In genomic region chr6:53794323-53794971, GRCm38 (mm10) we compare ENCODE assay signal across 8 mouse cellular contexts. TPM values are rescaled to one million over a fixed set of nuclear protein-coding genes. Genes with fewer than 3 reads are reported as not detected.
DNase-seq lines count a peak whose midpoint lies in the region; ATAC-seq and TF ChIP-seq lines count a peak whose summit lies in the region.

No protein-coding gene starts in this region.

- H3K4me1 ChIP-seq in forebrain, embryonic 11.5 days (replicated peaks; ENCODE audit: control insufficient read depth, insufficient read depth, low read length): no peaks in the 10 kb centered on the region; the same call in 1 of the 2 replicates
- no peaks in the 10 kb centered on the region; a peak in 1 of 4 replicates for H3K4me1 ChIP-seq in heart, embryonic 14.5 days (ENCODE audit: control insufficient read depth in 2 of 2, insufficient read depth in 2 of 2, low read length in 2 of 2)
- H3K4me1 ChIP-seq in liver, adult 2 months (ENCODE audit: control insufficient read depth, insufficient read depth, low read length): no peaks in the 10 kb centered on the region
- H3K4me1 ChIP-seq in neural tube, embryonic 14.5 days (ENCODE audit: control insufficient read depth, insufficient read depth, low read length): no peaks in the 10 kb centered on the region

- peak; percentile 91 for TF ChIP-seq CTCF in brain, embryonic 14.5 days (IDR thresholded peaks at IDR 0.05; ENCODE audit: borderline replicate concordance, extremely low read depth, insufficient read depth, insufficient read length)
- TF ChIP-seq CTCF in liver, adult 2 months (IDR thresholded peaks at IDR 0.05; ENCODE audit: low read depth, low read length): peak; percentile 93

- no peak for ATAC-seq in forebrain, embryonic 11.5 days (replicated peaks; ENCODE audit: low FRiP score)
- no peak for ATAC-seq in heart, embryonic 14.5 days (ENCODE audit: insufficient number of reproducible peaks, insufficient read depth, low FRiP score, low read depth)
- ATAC-seq in neural tube, embryonic 14.5 days (ENCODE audit: low read depth): peak; percentile 86

- no peak for TF ChIP-seq POLR2A in brain, embryonic 14.5 days (IDR thresholded peaks at IDR 0.05; ENCODE audit: borderline replicate concordance, extremely low read depth, insufficient read depth, insufficient read length, poor library complexity, severe bottlenecking)
- TF ChIP-seq POLR2A in liver, adult 2 months (IDR thresholded peaks at IDR 0.05; ENCODE audit: extremely low read depth, insufficient read depth, low read length): no peak

- H3K4me2 ChIP-seq in forebrain, embryonic 11.5 days (ENCODE audit: low read depth, low read length, severe bottlenecking): no peak overlapping the region
- H3K4me2 ChIP-seq in heart, embryonic 14.5 days (ENCODE audit: low read length): peak overlapping the region; percentile 37
- H3K4me2 ChIP-seq in neural tube, embryonic 14.5 days (ENCODE audit: low read depth, low read length): no peak overlapping the region

- H3K9me3 ChIP-seq in forebrain, embryonic 11.5 days (ENCODE audit: control insufficient read depth, low read length): no peaks in the 10 kb centered on the region
- no peaks in the 10 kb centered on the region for H3K9me3 ChIP-seq in heart, embryonic 14.5 days (ENCODE audit: control insufficient read depth, low read length)
- H3K9me3 ChIP-seq in neural tube, embryonic 14.5 days (ENCODE audit: control insufficient read depth, low read length): no peaks in the 10 kb centered on the region

- no peak overlapping the region for H3K4me3 ChIP-seq in forebrain, embryonic 11.5 days (ENCODE audit: low read depth, low read length)
- no peak overlapping the region for H3K4me3 ChIP-seq in heart, embryonic 14.5 days (ENCODE audit: control insufficient read depth in 1 of 2, insufficient read depth in 1 of 2, low read depth in 1 of 2, low read length in 2 of 2)
- H3K4me3 ChIP-seq in liver, adult 2 months (ENCODE audit: insufficient read depth, low read depth, low read length): no peak overlapping the region
- no peak overlapping the region for H3K4me3 ChIP-seq in neural tube, embryonic 14.5 days (ENCODE audit: low read depth, low read length)

- DNase-seq in ES-CJ7 (ENCODE audit: low read depth, low spot score): peak; percentile 84
- peak; percentile 91 for DNase-seq in brain, embryonic 14.5 days (ENCODE audit: low read depth)
- peak; percentile 84 for DNase-seq in forebrain, embryonic 11.5 days (ENCODE audit: low spot score)
- peak; percentile 88 for DNase-seq in kidney, postnatal 14 days
- peak; percentile 38 for DNase-seq in liver, adult 2 months (ENCODE audit: extremely low read depth, low read depth, low spot score)
- DNase-seq in urinary bladder, postnatal 36 days (ENCODE audit: low spot score in 2 of 2): peak; percentile 76 to 82

- no peaks in the 10 kb centered on the region for H3K27me3 ChIP-seq in forebrain, embryonic 11.5 days (ENCODE audit: control insufficient read depth, insufficient read depth, low read length)
- peaks cover 9% of the 10 kb centered on the region for H3K27me3 ChIP-seq in heart, embryonic 14.5 days (ENCODE audit: control insufficient read depth, insufficient read depth, low read length)
- peaks cover 2% of the 10 kb centered on the region; the same call in 1 of the 2 replicates for H3K27me3 ChIP-seq in liver, adult 2 months (ENCODE audit: control insufficient read depth, insufficient read depth, low read length)
- H3K27me3 ChIP-seq in neural tube, embryonic 14.5 days (ENCODE audit: control insufficient read depth, insufficient read depth, low read length): no peaks in the 10 kb centered on the region

- H3K9ac ChIP-seq in forebrain, embryonic 11.5 days (ENCODE audit: low read length): no peak overlapping the region
- no peak overlapping the region for H3K9ac ChIP-seq in heart, embryonic 14.5 days (ENCODE audit: low read length)
- no peak overlapping the region for H3K9ac ChIP-seq in liver, adult 2 months (ENCODE audit: low read depth, low read length)
- H3K9ac ChIP-seq in neural tube, embryonic 14.5 days (replicated peaks; ENCODE audit: low read depth, low read length): no peak overlapping the region

- H3K79me2 ChIP-seq in liver, adult 2 months (ENCODE audit: control insufficient read depth, insufficient read depth, low read length): no peaks in the 10 kb centered on the region

- H3K36me3 ChIP-seq in forebrain, embryonic 11.5 days (ENCODE audit: control insufficient read depth, insufficient read depth, low read length): no peaks in the 10 kb centered on the region
- H3K36me3 ChIP-seq in heart, embryonic 14.5 days (ENCODE audit: control insufficient read depth, insufficient read depth, low read length): no peaks in the 10 kb centered on the region
- no peaks in the 10 kb centered on the region for H3K36me3 ChIP-seq in liver, adult 2 months (ENCODE audit: control insufficient read depth, insufficient read depth, low read length)
- no peaks in the 10 kb centered on the region for H3K36me3 ChIP-seq in neural tube, embryonic 14.5 days (ENCODE audit: control insufficient read depth, insufficient read depth, low read length)

- H3K27ac ChIP-seq in forebrain, embryonic 11.5 days (ENCODE audit: low read depth, low read length): no peak overlapping the region
- no peak overlapping the region for H3K27ac ChIP-seq in heart, embryonic 14.5 days (replicated peaks in 1 of 2; ENCODE audit: control insufficient read depth in 1 of 2, insufficient read depth in 1 of 2, low read depth in 2 of 2, low read length in 2 of 2)
- H3K27ac ChIP-seq in liver, adult 2 months (replicated peaks; ENCODE audit: insufficient read depth, low read depth, low read length): no peak overlapping the region
- H3K27ac ChIP-seq in neural tube, embryonic 14.5 days (ENCODE audit: low read depth, low read length): no peak overlapping the region

- WGBS in forebrain, embryonic 11.5 days: 13% methylated on average over 17 of the region's 17 CpGs
- 11% methylated on average over 17 of the region's 17 CpGs for WGBS in heart, embryonic 14.5 days
- 18% methylated on average over 17 of the region's 17 CpGs for WGBS in liver, adult 2 months
- 14% methylated on average over 17 of the region's 17 CpGs for WGBS in neural tube, embryonic 14.5 days

RNA-seq across cellular contexts. Expression of gene Tril, which starts 26.2 kb away (rescaled TPM):
- 8.0 and 15.5 TPM in 2 replicates for polyA plus RNA-seq in brain, embryonic 14.5 days (2012; rRNA removed)
- polyA plus RNA-seq in forebrain, embryonic 11.5 days (2014; fragmentation: Nextera tagmentation; extraction: Ambion mirVana): 22.6 and 26.5 TPM in 2 replicates
- 4.5 and 4.8 TPM in 2 replicates for polyA plus RNA-seq in heart, embryonic 14.5 days (2014; fragmentation: Nextera tagmentation; extraction: Ambion mirVana)
- 0.18 and 0.27 TPM in 2 replicates for total RNA-seq in liver, adult 2 months (2014; rRNA removed)
- 0.17 and 0.29 TPM in 2 replicates for polyA plus RNA-seq in liver, adult 2 months (2012; rRNA removed)
- polyA plus RNA-seq in neural tube, embryonic 14.5 days (2014; fragmentation: Nextera tagmentation; extraction: Ambion mirVana): 9.2 and 12.4 TPM in 2 replicates

Comparison
In these comparisons a context has a peak if more than half of its experiments do, and no peak if none do; other contexts are left out.
1. DNase-seq: peak in every context shown above with its lines; median percentile 91 in brain, embryonic 14.5 days; 88 in kidney, postnatal 14 days; 84 in ES-CJ7; 84 in forebrain, embryonic 11.5 days; 79 in urinary bladder, postnatal 36 days; 38 in liver, adult 2 months.